Mouse (Mus musculus) hematopoietic stem cell, adult 5-6 weeks (primary cell): ENCODE data around the gene Ptprn2. TPM values are rescaled to one million over a fixed set of nuclear protein-coding genes. Genes with fewer than 3 reads are reported as not detected.
"Not testable (repeated sequence)": the region's sequence is repeated elsewhere in the genome, so short reads cannot be mapped to it uniquely, and the experiment has no call there.

Experiments used
- ATAC-seq, 2 experiments: fragments of 125-278 bp in 1 of 2; replicated peaks in 1 of 2; 2 replicates each; pipeline ENCODE4 v1.8.0; 2016 to 2017; ENCODE audit warnings: inconsistent platforms in 2 of 2, mild to moderate bottlenecking in 2 of 2, moderate number of reproducible peaks in 2 of 2, low read depth in 1 of 2, moderate TSS enrichment in 1 of 2; ENCODE audit not compliant: low FRiP score in 2 of 2, poor library complexity in 2 of 2, severe bottlenecking in 2 of 2, insufficient read depth in 1 of 2, low TSS enrichment in 1 of 2
- total RNA-seq: library from RNA; stranded (forward); fragments of 172-1452, 232-1000 nt; gene quantifications from 2 replicates; pipeline ENCODE4 v1.2.3, GENCODE M21; 2017

Ptprn2 gene
- total RNA-seq, 1 experiment from 2014 or later, result not detected

DNA sequence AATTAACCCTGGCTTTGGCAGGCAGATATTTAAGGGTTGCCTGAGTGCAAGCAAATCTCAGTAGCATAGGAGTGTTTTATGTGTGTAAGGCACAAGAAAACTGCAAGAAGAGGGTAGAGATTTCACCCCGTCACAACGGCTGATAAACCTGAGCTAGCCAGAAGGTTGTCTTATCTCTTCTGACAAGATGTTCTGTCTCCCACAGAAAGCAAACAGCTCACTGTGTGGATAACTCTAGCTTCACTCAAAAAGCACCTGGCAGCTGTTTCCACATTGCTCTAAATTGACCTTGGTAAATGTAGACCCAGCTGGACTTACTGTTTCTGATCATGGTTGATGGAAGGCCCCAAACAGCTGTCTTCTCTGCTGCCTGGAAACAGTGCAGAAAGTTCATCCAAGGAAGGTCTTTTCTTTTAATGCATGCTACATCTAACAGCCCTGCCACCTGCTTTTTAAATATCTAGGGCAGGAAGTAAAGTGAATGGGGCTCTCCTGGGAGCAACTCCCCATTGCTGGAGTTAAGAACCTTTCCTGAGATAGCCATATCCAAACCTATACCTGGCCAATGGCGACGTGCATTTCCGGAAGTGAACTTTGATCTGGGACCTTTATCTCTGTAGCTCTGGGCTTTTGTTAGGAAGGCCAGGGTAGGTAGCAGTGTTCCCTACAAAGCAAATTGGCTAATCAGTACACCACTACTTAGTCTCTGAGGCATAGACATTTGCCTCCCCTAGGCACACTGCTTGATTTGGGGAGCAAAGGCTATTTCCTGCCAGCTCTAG lies 5.2 kb downstream of the Ptprn2 start:
- ATAC-seq, result no peak

DNA sequence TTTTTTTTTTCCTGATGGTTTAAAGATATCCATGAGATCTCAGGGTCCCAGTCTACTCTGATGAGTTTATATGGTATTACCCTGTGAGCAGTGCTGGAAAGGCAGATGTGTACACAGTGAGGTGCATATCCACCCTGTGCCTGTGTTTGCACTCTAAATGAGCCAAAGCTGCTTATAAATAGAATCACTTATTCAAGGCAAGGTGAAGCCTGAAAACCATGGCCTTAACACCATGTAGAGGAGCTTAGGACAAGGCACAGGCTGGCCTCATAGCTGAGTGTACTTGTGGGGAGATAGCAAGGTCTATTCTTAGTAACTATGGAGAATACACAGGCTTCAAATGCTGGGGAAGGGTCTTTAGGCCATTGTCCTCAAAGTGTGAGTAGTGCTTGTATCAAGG lies 13.1 kb downstream of the Ptprn2 start:
- ATAC-seq, result no peak

- ATAC-seq, result no peak
Measured at GRCm38 (mm10) chr12:116500652-116501051, 15.1 kb downstream of the Ptprn2 start.

- no peak for ATAC-seq
Measured at GRCm38 (mm10) chr12:116512482-116512881, 27.0 kb downstream of the Ptprn2 start.

- not testable (repeated sequence) for ATAC-seq
Measured at GRCm38 (mm10) chr12:116513788-116514187, 28.3 kb downstream of the Ptprn2 start.

DNA sequence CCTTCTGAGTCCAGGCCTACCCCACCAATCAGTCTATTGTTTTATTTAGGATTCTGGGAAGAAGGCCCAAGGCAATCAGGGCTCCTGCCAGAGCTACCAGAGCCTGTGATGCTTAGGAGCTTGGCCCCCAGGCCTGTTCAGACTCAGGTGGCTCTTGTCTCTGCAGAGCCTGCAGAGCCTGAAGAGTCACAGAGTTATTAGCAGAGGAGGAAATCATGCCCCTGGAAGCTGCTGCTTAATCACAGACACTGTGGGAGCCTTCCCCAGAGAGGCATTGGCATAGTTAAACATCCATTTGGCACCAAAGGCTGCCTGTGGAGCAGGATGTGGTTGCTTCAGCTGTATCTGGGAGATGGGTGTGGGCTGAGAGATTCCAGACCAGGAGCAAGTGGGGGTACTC lies 30.3 kb downstream of the Ptprn2 start:
- ATAC-seq, result no peak

GRCm38 (mm10) chr12:116528861-116529260 lies 43.3 kb downstream of the Ptprn2 start:
- no peak for ATAC-seq

GRCm38 (mm10) chr12:116533281-116533680 lies 47.8 kb downstream of the Ptprn2 start:
- no peak for ATAC-seq

GRCm38 (mm10) chr12:116539305-116539704 lies 53.8 kb downstream of the Ptprn2 start:
- no peak for ATAC-seq

- ATAC-seq, result no peak
Measured at GRCm38 (mm10) chr12:116540608-116541007, 55.1 kb downstream of the Ptprn2 start.

DNA sequence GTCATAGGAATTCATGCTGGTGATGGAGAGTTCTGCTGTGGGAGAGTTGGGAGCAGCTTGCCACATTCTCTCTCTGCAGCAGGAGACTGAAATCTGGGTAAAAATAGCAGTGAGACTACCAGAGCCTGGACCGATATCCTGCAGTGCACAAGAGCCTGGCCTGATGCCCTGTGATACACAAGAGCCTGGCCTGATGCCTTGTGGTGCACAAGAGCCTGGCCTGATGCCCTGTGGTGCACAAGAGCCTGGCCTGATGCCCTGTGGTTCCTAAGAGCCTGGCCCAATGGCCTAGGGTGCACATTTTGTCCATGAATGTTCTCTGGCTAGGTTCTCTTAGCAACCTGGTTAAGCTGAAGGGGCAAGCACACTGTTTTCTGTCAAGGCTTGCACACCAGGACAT lies 64.5 kb downstream of the Ptprn2 start:
- no peak for ATAC-seq

DNA sequence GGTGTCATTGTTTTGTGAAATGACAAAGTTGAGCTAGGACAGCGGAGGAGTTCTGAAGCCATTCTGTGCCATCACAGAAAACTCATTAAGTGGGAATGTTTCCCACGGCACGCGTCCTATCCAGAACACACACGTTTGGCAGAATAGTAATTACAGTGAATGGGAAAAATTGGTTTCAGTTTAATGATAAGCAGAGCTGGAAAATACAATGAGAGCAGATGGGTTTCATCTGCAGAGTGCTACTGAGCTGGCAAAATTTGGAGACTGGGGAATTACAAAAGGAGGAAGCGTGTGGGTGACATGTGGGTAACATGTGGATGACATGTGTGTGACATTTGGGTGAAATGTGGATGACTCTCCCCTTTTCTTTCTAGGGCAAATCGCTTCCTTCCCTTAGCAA lies 66.0 kb downstream of the Ptprn2 start:
- no peak for ATAC-seq

GRCm38 (mm10) chr12:116552306-116552705 lies 66.8 kb downstream of the Ptprn2 start:
- ATAC-seq, result no peak

DNA sequence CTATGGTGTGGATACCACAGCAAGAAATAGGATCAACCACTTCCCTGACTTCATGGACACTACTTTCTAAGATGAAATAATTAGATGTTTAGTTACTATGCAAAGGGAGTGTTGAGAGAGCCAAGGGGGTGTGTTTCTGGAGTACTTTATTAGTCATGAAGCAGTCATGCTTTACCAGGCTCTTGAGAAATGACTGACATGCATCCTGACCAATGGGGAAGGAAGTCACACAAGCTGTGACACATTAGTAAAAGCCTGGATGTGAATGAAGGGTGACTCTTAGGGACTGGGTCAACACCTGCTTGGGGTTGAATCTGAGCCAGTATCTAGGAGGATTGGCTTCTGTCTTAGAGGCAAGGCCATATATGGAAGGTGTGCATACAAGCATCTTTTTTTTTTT lies 67.8 kb downstream of the Ptprn2 start:
- ATAC-seq, result no peak

GRCm38 (mm10) chr12:116555964-116556363 lies 70.4 kb downstream of the Ptprn2 start:
- ATAC-seq, result no peak

DNA sequence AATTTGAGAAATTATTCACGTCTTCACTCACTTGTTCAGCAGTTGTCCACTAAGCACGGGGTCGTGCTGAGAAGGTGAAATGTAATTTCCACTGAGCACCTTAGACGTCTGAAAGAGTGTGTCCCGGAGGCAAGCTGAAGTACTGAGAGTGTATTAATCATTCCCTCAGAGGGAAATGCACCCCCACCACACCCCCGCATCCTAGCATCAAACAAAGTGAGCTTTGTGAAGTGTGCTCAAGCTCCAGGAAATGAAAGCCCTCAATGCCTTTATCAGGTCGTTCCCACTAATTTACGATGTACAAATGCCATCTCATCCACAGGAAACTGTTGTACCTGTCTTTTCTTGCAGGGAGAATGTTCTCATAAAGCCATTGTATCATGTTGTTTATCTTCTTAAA lies 78.9 kb downstream of the Ptprn2 start:
- no peak for ATAC-seq

- ATAC-seq, result no peak
Measured at GRCm38 (mm10) chr12:116566672-116567071, 81.2 kb downstream of the Ptprn2 start.

GRCm38 (mm10) chr12:116567170-116567569 lies 81.7 kb downstream of the Ptprn2 start:
- no peak for ATAC-seq

DNA sequence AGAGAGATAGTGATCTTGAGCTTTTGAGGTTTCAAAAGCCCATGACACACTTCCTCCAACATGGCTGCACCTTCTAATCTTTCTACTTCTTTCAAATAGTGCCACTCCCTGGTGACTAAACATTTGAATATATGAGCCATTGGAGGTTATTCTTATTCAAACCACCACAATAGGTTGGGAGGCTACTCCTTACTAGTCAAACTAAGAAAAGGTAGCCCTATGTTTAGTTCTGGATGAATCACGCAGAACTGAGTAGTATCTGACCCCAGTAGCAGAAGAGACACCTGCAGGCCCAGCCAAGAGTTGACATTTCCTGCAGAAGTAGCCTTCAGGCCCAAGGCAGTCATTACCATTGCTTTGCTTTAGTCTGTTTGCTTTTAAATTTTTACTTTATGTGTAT lies 84.0 kb downstream of the Ptprn2 start:
- ATAC-seq, result no peak
